Mouse (Mus musculus) embryo, embryonic 11 days (tissue): ENCODE measurements around the gene Hist1h2ak.

Experiments used
- DNase-seq: peaks from one replicate; pipeline ENCODE4 v3.0.0-alpha.2; 2015

Gene Hist1h2ak

GRCm38 (mm10) chr13:21718381-21719080 lies 35.1 kb downstream of the Hist1h2ak start:
- peak; percentile 54 for DNase-seq

- peak; percentile 93 for DNase-seq
These were observed 36.0 kb downstream of the Hist1h2ak start, which contains the start of gene Hist1h3h for GRCm38 (mm10) chr13:21717397-21718357. TSS of gene Hist1h3h (plus strand) at chr13:21717659.

GRCm38 (mm10) chr13:21716540-21717391 lies 36.9 kb downstream of the Hist1h2ak start:
- DNase-seq = peak; percentile 74

- peak; percentile 95 for DNase-seq
These were observed 37.6 kb downstream of the Hist1h2ak start, which contains the start of the genes Hist1h2bl and Hist1h2ai for GRCm38 (mm10) chr13:21715864-21716539. TSS of gene Hist1h2bl (minus strand) at chr13:21716143. TSS of gene Hist1h2ai (plus strand) at chr13:21716422.

- DNase-seq = peak; percentile 56
These were observed 38.3 kb downstream of the Hist1h2ak start for GRCm38 (mm10) chr13:21715131-21715863.

GRCm38 (mm10) chr13:21714725-21715124 lies 38.9 kb downstream of the Hist1h2ak start:
- peak; percentile 75 for DNase-seq

- no peak for DNase-seq
These were observed 41.9 kb downstream of the Hist1h2ak start for GRCm38 (mm10) chr13:21711698-21712097.

- peak; percentile 81 for DNase-seq
These were observed 42.7 kb downstream of the Hist1h2ak start for GRCm38 (mm10) chr13:21710821-21711525.

GRCm38 (mm10) chr13:21710031-21710711 lies 43.5 kb downstream of the Hist1h2ak start:
- peak; percentile 91 for DNase-seq

GRCm38 (mm10) chr13:21706669-21707068 lies 47.0 kb downstream of the Hist1h2ak start:
- no peak for DNase-seq
